15 mouse cellular contexts compared by ENCODE assay signal in genomic region chr19:36490911-36491310, GRCm38 (mm10).
A peak's percentile ranks its signal among the peaks of the same experiment; 100 is the strongest.
DNase-seq lines count a peak whose midpoint lies in the region; TF ChIP-seq lines count a peak whose summit lies in the region.
"Had no signal": no experiment of that assay in that cellular context is flagged by ENCODE, and none has a peak within 500 bp of the region (broad histone marks: within the 10 kb centered on the region; RNA-seq: fewer than 3 reads in every experiment).

No protein-coding gene starts in this region.

- DNase-seq in cerebellum, postnatal 14 days, result peak; percentile 28 to 47
- no peak for DNase-seq in cerebellum, postnatal 4 days (ENCODE audit: low spot score in 2 of 2)
- DNase-seq in left cerebral cortex, adult 2 months (ENCODE audit: extremely low spot score in 1 of 2, low spot score in 2 of 2), result peak; percentile 25 to 57
- DNase-seq in left cerebral cortex, postnatal 10 days (ENCODE audit: extremely low spot score in 1 of 2, low spot score in 2 of 2), result no peak
- DNase-seq in adrenal gland, postnatal 36 days, result peak; percentile 25 to 47
- peak; percentile 64 for DNase-seq in telencephalon, adult 2 months (ENCODE audit: low read depth, low spot score)
- DNase-seq in urinary bladder, postnatal 4 days (ENCODE audit: low spot score in 2 of 2), result no peak
- DNase-seq: cerebellum, adult 11-12 months; gastrocnemius, postnatal 14 days; heart, postnatal 14 days; kidney, postnatal 14 days; thymus, postnatal 25 days had no signal

- intact Hi-C loops in left cerebral cortex, adult 2 months (cut with DNase I), result no loop called here
- intact Hi-C loops in left cerebral cortex, postnatal 10 days (cut with DNase I), result no loop called here

- no peak for TF ChIP-seq CTCF in left cerebral cortex, adult 2 months (IDR thresholded peaks at IDR 0.05)

- H3K4me3 ChIP-seq in left cerebral cortex, adult 2 months, result no peak overlapping the region
- H3K4me3 ChIP-seq: forebrain, embryonic 13.5 days; hindbrain, embryonic 15.5 days; neural tube, embryonic 12.5 days had no signal

- no peak overlapping the region for H3K27ac ChIP-seq in left cerebral cortex, adult 2 months
- H3K27ac ChIP-seq: forebrain, embryonic 13.5 days; hindbrain, embryonic 15.5 days; neural tube, embryonic 12.5 days had no signal

Comparison
In these comparisons a context has a peak if more than half of its experiments do, and no peak if none do; other contexts are left out.
1. DNase-seq: peak in cerebellum, postnatal 14 days (2 of 2), left cerebral cortex, adult 2 months (2 of 2), adrenal gland, postnatal 36 days (2 of 2) and telencephalon, adult 2 months (single experiment); none in cerebellum, postnatal 4 days (0 of 2), left cerebral cortex, postnatal 10 days (0 of 2) and urinary bladder, postnatal 4 days (0 of 2).